Mouse (Mus musculus) MEL (cell line): ENCODE data around the gene Churc1. TPM values are rescaled to one million over a fixed set of nuclear protein-coding genes. Genes with fewer than 3 reads are reported as not detected.

Experiments
- DNase-seq: peaks from one replicate; pipeline ENCODE4 v3.0.0; 2011; ENCODE audit warnings: low read depth, low spot score
- H3K27ac ChIP-seq: 2 replicates; pipeline ENCODE4 v1.5.1; 2012; ENCODE audit warnings: low read depth, mild to moderate bottlenecking, control low read depth, low read length, moderate library complexity; ENCODE audit not compliant: control insufficient read depth
- H3K27me3 ChIP-seq, 2 experiments: fragments of 150-350 bp in 1 of 2; sonication (generic) in 1 of 2; 2 replicates each; pipeline ENCODE4 v1.6.1; 2012; ENCODE audit warnings: low read length in 2 of 2, mild to moderate bottlenecking in 2 of 2, improper control_type of control experiment in 1 of 2, moderate library complexity in 1 of 2; ENCODE audit not compliant: insufficient read depth in 2 of 2, control insufficient read depth in 1 of 2
- H3K36me3 ChIP-seq, 2 experiments: 2 replicates each; pipeline ENCODE4 v1.6.1; 2012 to 2014; ENCODE audit warnings: low read length in 2 of 2, improper control_type of control experiment in 1 of 2, inconsistent platforms in 1 of 2, mild to moderate bottlenecking in 1 of 2; ENCODE audit not compliant: insufficient read depth in 2 of 2, control insufficient read depth in 1 of 2
- H3K4me1 ChIP-seq, 2 experiments: fragments of 150-350 bp in 1 of 2; sonication (generic) in 1 of 2; 2 replicates each; pipeline ENCODE4 v1.6.1; 2012; ENCODE audit warnings: low read length in 2 of 2, improper control_type of control experiment in 1 of 2, mild to moderate bottlenecking in 1 of 2; ENCODE audit not compliant: insufficient read depth in 2 of 2, control insufficient read depth in 1 of 2
- H3K4me3 ChIP-seq, 2 experiments: fragments of 150-350 bp in 1 of 2; sonication (generic) in 1 of 2; 2 replicates each; pipeline ENCODE4 v1.5.1; 2012; ENCODE audit warnings: low read depth in 2 of 2, low read length in 2 of 2, mild to moderate bottlenecking in 2 of 2, moderate library complexity in 2 of 2, control low read depth in 1 of 2, improper control_type of control experiment in 1 of 2; ENCODE audit not compliant: control insufficient read depth in 1 of 2, insufficient read depth in 1 of 2
- H3K79me2 ChIP-seq: 2 replicates; pipeline ENCODE4 v1.6.1; 2012; ENCODE audit warnings: mild to moderate bottlenecking, low read length, moderate library complexity; ENCODE audit not compliant: control insufficient read depth, poor library complexity, insufficient read depth
- H3K9ac ChIP-seq: 2 replicates; pipeline ENCODE4 v1.6.1; 2012; ENCODE audit warnings: low read depth, mild to moderate bottlenecking, control low read depth, low read length, moderate library complexity; ENCODE audit not compliant: control insufficient read depth, poor library complexity, severe bottlenecking
- H3K9me3 ChIP-seq: fragments of 150-350 bp; sonication (generic); replicated peaks from 2 replicates; pipeline ENCODE4 v1.6.1; 2012; ENCODE audit warnings: mild to moderate bottlenecking, low read length, improper control_type of control experiment, moderate library complexity; ENCODE audit not compliant: insufficient read depth
- BHLHE40 ChIP-seq: IDR thresholded peaks from 2 replicates; pipeline ENCODE4 v1.6.1; 2012; ENCODE audit warnings: low read depth, mild to moderate bottlenecking, inconsistent platforms, low read length, improper control_type of control experiment, borderline replicate concordance
- CHD1 ChIP-seq: IDR thresholded peaks from 2 replicates; pipeline ENCODE4 v1.6.1; 2012; ENCODE audit warnings: low read depth, mild to moderate bottlenecking, inconsistent platforms, low read length, improper control_type of control experiment
- CHD2 ChIP-seq: IDR thresholded peaks from 2 replicates; pipeline ENCODE4 v1.6.1; 2011; ENCODE audit warnings: low read length, improper control_type of control experiment
- CTCF ChIP-seq, 3 experiments: IDR thresholded peaks in 2 of 3; conservative IDR thresholded peaks in 1 of 3; 2 replicates each; pipeline ENCODE4 v1.5.1; 2011 to 2012; ENCODE audit warnings: low read length in 3 of 3, low read depth in 2 of 3, mild to moderate bottlenecking in 2 of 3, improper control_type of control experiment in 1 of 3, inconsistent platforms in 1 of 3, mixed read lengths in 1 of 3, moderate library complexity in 1 of 3; ENCODE audit not compliant: control insufficient read depth in 1 of 3, insufficient read depth in 1 of 3, poor library complexity in 1 of 3, severe bottlenecking in 1 of 3
- GABPA ChIP-seq: IDR thresholded peaks from 2 replicates; pipeline ENCODE4 v1.6.1; 2012; ENCODE audit warnings: low read depth, mild to moderate bottlenecking, inconsistent platforms, low read length, improper control_type of control experiment, moderate library complexity
- JUND ChIP-seq: IDR thresholded peaks from 2 replicates; pipeline ENCODE4 v1.6.1; 2011; ENCODE audit warnings: low read depth, mild to moderate bottlenecking, improper control_type of control experiment, low read length
- MAFK ChIP-seq: IDR thresholded peaks from 2 replicates; pipeline ENCODE4 v1.6.1; 2011; ENCODE audit warnings: low read depth, mild to moderate bottlenecking, low read length, improper control_type of control experiment, borderline replicate concordance
- MAX ChIP-seq: IDR thresholded peaks from 2 replicates; pipeline ENCODE4 v1.6.1; 2011; ENCODE audit warnings: low read length, improper control_type of control experiment
- MAZ ChIP-seq: IDR thresholded peaks from 2 replicates; pipeline ENCODE4 v1.6.1; 2012; ENCODE audit warnings: low read depth, mild to moderate bottlenecking, inconsistent platforms, low read length, improper control_type of control experiment
- MYC ChIP-seq: IDR thresholded peaks from 2 replicates; pipeline ENCODE4 v1.6.1; 2011; ENCODE audit warnings: low read depth, mild to moderate bottlenecking, low read length, improper control_type of control experiment, moderate library complexity
- NELFE ChIP-seq: IDR thresholded peaks from 2 replicates; pipeline ENCODE4 v1.6.1; 2011; ENCODE audit warnings: low read depth, low read length, improper control_type of control experiment
- NRF1 ChIP-seq: IDR thresholded peaks from 2 replicates; pipeline ENCODE4 v1.6.1; 2014; ENCODE audit warnings: low read depth, mild to moderate bottlenecking, inconsistent platforms, low read length, improper control_type of control experiment, moderate library complexity; ENCODE audit not compliant: poor library complexity, insufficient read depth, severe bottlenecking
- POLR2A ChIP-seq, 2 experiments: IDR thresholded peaks; 2 replicates each; pipeline ENCODE4 v1.6.1; 2011 to 2012; ENCODE audit warnings: low read length in 2 of 2, mild to moderate bottlenecking in 2 of 2, control low read depth in 1 of 2, improper control_type of control experiment in 1 of 2, low read depth in 1 of 2, moderate library complexity in 1 of 2; ENCODE audit not compliant: control insufficient read depth in 1 of 2, insufficient read depth in 1 of 2, poor library complexity in 1 of 2
- POLR2AphosphoS5 ChIP-seq: IDR thresholded peaks from 2 replicates; pipeline ENCODE4 v1.6.1; 2012; ENCODE audit warnings: low read depth, borderline replicate concordance, mild to moderate bottlenecking, inconsistent platforms, low read length, moderate library complexity, mixed read lengths
- RAD21 ChIP-seq: IDR thresholded peaks from 2 replicates; pipeline ENCODE4 v1.6.1; 2011; ENCODE audit warnings: mild to moderate bottlenecking, low read depth, low read length, improper control_type of control experiment
- SMC3 ChIP-seq: IDR thresholded peaks from 2 replicates; pipeline ENCODE4 v1.6.1; 2011; ENCODE audit warnings: low read depth, low read length, improper control_type of control experiment
- USF1 ChIP-seq: IDR thresholded peaks from 2 replicates; pipeline ENCODE4 v1.6.1; 2014; ENCODE audit warnings: low read depth, mild to moderate bottlenecking, inconsistent platforms, low read length, improper control_type of control experiment, moderate library complexity
- USF2 ChIP-seq, 2 experiments: IDR thresholded peaks; 2 replicates each; pipeline ENCODE4 v1.6.1; 2011 to 2012; ENCODE audit warnings: improper control_type of control experiment in 2 of 2, low read length in 2 of 2, borderline replicate concordance in 1 of 2, inconsistent platforms in 1 of 2, low read depth in 1 of 2, mild to moderate bottlenecking in 1 of 2; ENCODE audit not compliant: insufficient read depth in 1 of 2
- ZC3H11A ChIP-seq: IDR thresholded peaks from 2 replicates; pipeline ENCODE4 v1.6.1; 2012; ENCODE audit warnings: low read depth, mild to moderate bottlenecking, inconsistent platforms, low read length, improper control_type of control experiment
- ZMIZ1 ChIP-seq: IDR thresholded peaks from 2 replicates; pipeline ENCODE4 v1.6.1; 2012; ENCODE audit warnings: low read depth, mild to moderate bottlenecking, inconsistent platforms, low read length, improper control_type of control experiment, moderate library complexity
- polyA plus RNA-seq, 2 experiments: library from polyadenylated mRNA; stranded (reverse) in 1 of 2; unstranded in 1 of 2; fragments of >175 nt in 1 of 2; fragments of >200 nt in 1 of 2; gene quantifications; 2 replicates each; pipeline versions ENCODE4 v1.2.1 to v1.2.4; 2012; ENCODE audit warnings: low replicate concordance in 2 of 2, low read depth in 1 of 2; ENCODE audit not compliant: insufficient read length in 2 of 2, insufficient read depth in 1 of 2, missing spikeins in 1 of 2
- total RNA-seq: library from RNA; depleted of rRNA; stranded (reverse); fragments of 300-350 nt; gene quantifications from 2 replicates; pipeline ENCODE4 v1.2.3, GENCODE M21; 2012

Churc1 gene
- total and polyA plus RNA-seq, 3 experiments: 74.9 to 186 TPM; not detected in 1

GRCm38 (mm10) chr12:76819816-76820215 is 54.5 kb downstream of the Churc1 start:
- Histone ChIP-seq H3K36me3 (0 out of 4 replicates have a peak, but pooled peaks cover 0 to 4% of the 10 kb centered on the region in 2 experiments), H3K27ac (no peak overlapping the region), H3K79me2 (no peaks in the 10 kb centered on the region; the same call in 1 of the 2 replicates), H3K9me3 (no peaks in the 10 kb centered on the region), H3K27me3 (0 out of 4 replicates have a peak, but pooled peaks cover 0 to 1% of the 10 kb centered on the region in 2 experiments), H3K4me1 (peaks cover 0 to 14% of the 10 kb centered on the region in 2 experiments), H3K4me3 (no peak overlapping the region), H3K9ac (no peak overlapping the region)
- DNase-seq: no peak
- no peak for TF ChIP-seq ZC3H11A
- no peak for TF ChIP-seq POLR2A (IDR thresholded peaks at IDR 0.05; ENCODE audit: control insufficient read depth in 1 of 2, insufficient read depth in 1 of 2, low read depth in 1 of 2, low read length in 2 of 2, poor library complexity in 1 of 2)
- TF ChIP-seq CHD2: no peak
- TF ChIP-seq RAD21: no peak
- no peak for TF ChIP-seq CTCF (IDR thresholded peaks at IDR 0.05 in 2 of 3, conservative IDR thresholded peaks at IDR 0.05 in 1 of 3; ENCODE audit: control insufficient read depth in 1 of 3, insufficient read depth in 1 of 3, low read depth in 2 of 3, low read length in 3 of 3, poor library complexity in 1 of 3, severe bottlenecking in 1 of 3)
- TF ChIP-seq MYC: no peak
- TF ChIP-seq MAZ: no peak
- no peak for TF ChIP-seq POLR2AphosphoS5
- TF ChIP-seq BHLHE40: no peak
- TF ChIP-seq NELFE: no peak

GRCm38 (mm10) chr12:76820615-76821014 is 55.3 kb downstream of the Churc1 start:
- Histone ChIP-seq H3K4me3 (no peak overlapping the region), H3K4me1 (peaks cover 0 to 17% of the 10 kb centered on the region in 2 experiments), H3K36me3 (0 out of 4 replicates have a peak, but pooled peaks cover 0 to 4% of the 10 kb centered on the region in 2 experiments), H3K79me2 (no peaks in the 10 kb centered on the region; the same call in 1 of the 2 replicates), H3K27me3 (0 out of 4 replicates have a peak, but pooled peaks cover 0 to 1% of the 10 kb centered on the region in 2 experiments), H3K9me3 (no peaks in the 10 kb centered on the region), H3K9ac (no peak overlapping the region), H3K27ac (no peak overlapping the region)
- DNase-seq: no peak
- TF ChIP-seq MYC: no peak
- TF ChIP-seq JUND: no peak
- TF ChIP-seq NELFE: no peak
- TF ChIP-seq MAX: no peak
- no peak for TF ChIP-seq CHD2
- no peak for TF ChIP-seq BHLHE40
- TF ChIP-seq ZMIZ1: no peak
- no peak for TF ChIP-seq CHD1
- TF ChIP-seq USF1: no peak
- no peak for TF ChIP-seq MAFK
- TF ChIP-seq SMC3: no peak
- no peak for TF ChIP-seq GABPA
- no peak for TF ChIP-seq NRF1
- TF ChIP-seq USF2 (IDR thresholded peaks at IDR 0.05; ENCODE audit: borderline replicate concordance in 1 of 2, insufficient read depth in 1 of 2, low read depth in 1 of 2, low read length in 2 of 2): no peak
